Mouse (Mus musculus): ENCODE measurements around the gene Gm20388. TPM values are rescaled to one million over a fixed set of nuclear protein-coding genes. Genes with fewer than 3 reads are reported as not detected.

Gene Gm20388
- total RNA-seq, 1 experiment, result 27.0 TPM

- Histone ChIP-seq H3K36me3 (ENCODE audit: control insufficient read depth, insufficient read depth, low read length, poor library complexity, severe bottlenecking) (no peaks in the 10 kb centered on the region), H3K4me3 (ENCODE audit: insufficient read depth in 1 of 2, low read depth in 1 of 2, low read length in 2 of 2, poor library complexity in 1 of 2, severe bottlenecking in 1 of 2) (peak overlapping the region; percentile 54 to 70), H3K4me1 (ENCODE audit: control insufficient read depth in 2 of 2, insufficient read depth in 2 of 2, low read length in 2 of 2, poor library complexity in 1 of 2) (peaks cover 0 to 2% of the 10 kb centered on the region in 2 experiments; a peak in 1 of 4 replicates), H3K9ac (ENCODE audit: insufficient read depth, low read depth, low read length, poor library complexity, severe bottlenecking) (peak overlapping the region; percentile 35; the same call in 1 of the 2 replicates), H3K27ac (ENCODE audit: insufficient read depth, low read depth, low read length, poor library complexity, severe bottlenecking) (no peak overlapping the region), H3K9me3 (ENCODE audit: control insufficient read depth, insufficient read depth, low read depth, low read length) (no peaks in the 10 kb centered on the region)
- TF ChIP-seq MAFK (IDR thresholded peaks at IDR 0.05; ENCODE audit: insufficient read depth, low read depth, low read length) (no peak), CHD2 (IDR thresholded peaks at IDR 0.05; ENCODE audit: low read depth, low read length) (no peak), HCFC1 (IDR thresholded peaks at IDR 0.05; ENCODE audit: borderline replicate concordance, insufficient read depth, low read length) (no peak), ZC3H11A (IDR thresholded peaks at IDR 0.05; ENCODE audit: borderline replicate concordance, low read depth, low read length) (no peak), ZNF384 (IDR thresholded peaks at IDR 0.05; ENCODE audit: low read depth, low read length) (no peak)
- in situ Hi-C loops (cut with MboI; ENCODE audit: low sequenced_read_pairs in 2 of 2, unreplicated experiment in 2 of 2), result loop anchor here (5.0 to 10.0 kb wide), 3 partner anchors 34 to 398 kb away; partner anchors contain the start of gene Foxf1 (in 2 of the 2)
- DNase-seq (ENCODE audit: low read depth, low spot score), result no peak
Observed at GRCm38 (mm10) chr8:121116591-121117185, 1206.0 kb downstream of the Gm20388 start.

- H3K9ac ChIP-seq (ENCODE audit: insufficient read depth, low read depth, low read length, poor library complexity, severe bottlenecking), result no peak overlapping the region
Observed at GRCm38 (mm10) chr8:121117186-121117651, 1206.6 kb downstream of the Gm20388 start.

GRCm38 (mm10) chr8:121117906-121118305 is 1207.3 kb downstream of the Gm20388 start:
- no peak overlapping the region for H3K9ac ChIP-seq (ENCODE audit: insufficient read depth, low read depth, low read length, poor library complexity, severe bottlenecking)
- no peaks in the 10 kb centered on the region for H3K9me3 ChIP-seq (ENCODE audit: control insufficient read depth, insufficient read depth, low read depth, low read length)
- in situ Hi-C loops (cut with MboI; ENCODE audit: low sequenced_read_pairs in 2 of 2, unreplicated experiment in 2 of 2), result loop anchor here (5.0 to 10.0 kb wide), 3 partner anchors 36 to 397 kb away; partner anchors contain the start of gene Foxf1 (in 2 of the 2)
- no peaks in the 10 kb centered on the region for H3K36me3 ChIP-seq (ENCODE audit: control insufficient read depth, insufficient read depth, low read length, poor library complexity, severe bottlenecking)
- no peak for TF ChIP-seq HCFC1 (IDR thresholded peaks at IDR 0.05; ENCODE audit: borderline replicate concordance, insufficient read depth, low read length)
- TF ChIP-seq ZNF384 (IDR thresholded peaks at IDR 0.05; ENCODE audit: low read depth, low read length), result no peak
- TF ChIP-seq ZC3H11A (IDR thresholded peaks at IDR 0.05; ENCODE audit: borderline replicate concordance, low read depth, low read length), result no peak
- no peak for TF ChIP-seq MAFK (IDR thresholded peaks at IDR 0.05; ENCODE audit: insufficient read depth, low read depth, low read length)
- TF ChIP-seq CHD2 (IDR thresholded peaks at IDR 0.05; ENCODE audit: low read depth, low read length), result no peak
- peaks cover 0 to 2% of the 10 kb centered on the region in 2 experiments; a peak in 1 of 4 replicates for H3K4me1 ChIP-seq (ENCODE audit: control insufficient read depth in 2 of 2, insufficient read depth in 2 of 2, low read length in 2 of 2, poor library complexity in 1 of 2)
- DNase-seq (ENCODE audit: low read depth, low spot score), result no peak
- H3K4me3 ChIP-seq (ENCODE audit: insufficient read depth in 1 of 2, low read depth in 1 of 2, low read length in 2 of 2, poor library complexity in 1 of 2, severe bottlenecking in 1 of 2), result no peak overlapping the region; a peak in 1 of 4 replicates
- H3K27ac ChIP-seq (ENCODE audit: insufficient read depth, low read depth, low read length, poor library complexity, severe bottlenecking), result no peak overlapping the region

More at GRCm38 (mm10) chr8:121117186-121117651, 1206.6 kb downstream of the Gm20388 start:
- Histone ChIP-seq H3K4me1 (ENCODE audit: control insufficient read depth in 2 of 2, insufficient read depth in 2 of 2, low read length in 2 of 2, poor library complexity in 1 of 2) (peaks cover 0 to 2% of the 10 kb centered on the region in 2 experiments; a peak in 1 of 4 replicates), H3K4me3 (ENCODE audit: insufficient read depth in 1 of 2, low read depth in 1 of 2, low read length in 2 of 2, poor library complexity in 1 of 2, severe bottlenecking in 1 of 2) (peak overlapping the region; percentile 54 to 70; a peak in 2 of 4 replicates), H3K9me3 (ENCODE audit: control insufficient read depth, insufficient read depth, low read depth, low read length) (no peaks in the 10 kb centered on the region), H3K27ac (ENCODE audit: insufficient read depth, low read depth, low read length, poor library complexity, severe bottlenecking) (no peak overlapping the region), H3K36me3 (ENCODE audit: control insufficient read depth, insufficient read depth, low read length, poor library complexity, severe bottlenecking) (no peaks in the 10 kb centered on the region)
- no peak for DNase-seq (ENCODE audit: low read depth, low spot score)
- in situ Hi-C loops (cut with MboI; ENCODE audit: low sequenced_read_pairs in 2 of 2, unreplicated experiment in 2 of 2), result loop anchor here (5.0 to 10.0 kb wide), 3 partner anchors 35 to 398 kb away; partner anchors contain the start of gene Foxf1 (in 2 of the 2)
- no peak for TF ChIP-seq CHD2 (IDR thresholded peaks at IDR 0.05; ENCODE audit: low read depth, low read length)
- no peak for TF ChIP-seq HCFC1 (IDR thresholded peaks at IDR 0.05; ENCODE audit: borderline replicate concordance, insufficient read depth, low read length)
- no peak for TF ChIP-seq ZNF384 (IDR thresholded peaks at IDR 0.05; ENCODE audit: low read depth, low read length)
- TF ChIP-seq MAFK (IDR thresholded peaks at IDR 0.05; ENCODE audit: insufficient read depth, low read depth, low read length), result no peak
- no peak for TF ChIP-seq ZC3H11A (IDR thresholded peaks at IDR 0.05; ENCODE audit: borderline replicate concordance, low read depth, low read length)

- no peaks in the 10 kb centered on the region for H3K36me3 ChIP-seq (ENCODE audit: control insufficient read depth, insufficient read depth, low read length, poor library complexity, severe bottlenecking)
- no peaks in the 10 kb centered on the region for H3K9me3 ChIP-seq (ENCODE audit: control insufficient read depth, insufficient read depth, low read depth, low read length)
- peaks cover 0 to 2% of the 10 kb centered on the region in 2 experiments; a peak in 1 of 4 replicates for H3K4me1 ChIP-seq (ENCODE audit: control insufficient read depth in 2 of 2, insufficient read depth in 2 of 2, low read length in 2 of 2, poor library complexity in 1 of 2)
- H3K9ac ChIP-seq (ENCODE audit: insufficient read depth, low read depth, low read length, poor library complexity, severe bottlenecking), result no peak overlapping the region
- no peak for TF ChIP-seq HCFC1 (IDR thresholded peaks at IDR 0.05; ENCODE audit: borderline replicate concordance, insufficient read depth, low read length)
- TF ChIP-seq MAFK (IDR thresholded peaks at IDR 0.05; ENCODE audit: insufficient read depth, low read depth, low read length), result no peak
- no peak for TF ChIP-seq CHD2 (IDR thresholded peaks at IDR 0.05; ENCODE audit: low read depth, low read length)
- TF ChIP-seq ZC3H11A (IDR thresholded peaks at IDR 0.05; ENCODE audit: borderline replicate concordance, low read depth, low read length), result no peak
- TF ChIP-seq ZNF384 (IDR thresholded peaks at IDR 0.05; ENCODE audit: low read depth, low read length), result no peak
- no peak overlapping the region for H3K4me3 ChIP-seq (ENCODE audit: insufficient read depth in 1 of 2, low read depth in 1 of 2, low read length in 2 of 2, poor library complexity in 1 of 2, severe bottlenecking in 1 of 2)
- in situ Hi-C loops (cut with MboI; ENCODE audit: low sequenced_read_pairs in 2 of 2, unreplicated experiment in 2 of 2), result loop anchor here (5.0 to 10.0 kb wide), 3 partner anchors 37 to 396 kb away; partner anchors contain the start of gene Foxf1 (in 2 of the 2)
- H3K27ac ChIP-seq (ENCODE audit: insufficient read depth, low read depth, low read length, poor library complexity, severe bottlenecking), result no peak overlapping the region
- no peak for DNase-seq (ENCODE audit: low read depth, low spot score)
Observed at GRCm38 (mm10) chr8:121118634-121119420, 1208.2 kb downstream of the Gm20388 start.
